Mouse (Mus musculus): ENCODE measurements around the gene Gm1604a.
"Not testable (repeated sequence)": the region's sequence is repeated elsewhere in the genome, so short reads cannot be mapped to it uniquely, and the experiment has no call there.

Gene Gm1604a

GRCm38 (mm10) chr17:7025257-7025656 is at the start of gene Gm1604a:
TSS of gene Gm1604a (plus strand) at chr17:7025568.
- peak; percentile 7 for DNase-seq

GRCm38 (mm10) chr17:6978287-6979248 is 46.8 kb upstream of the Gm1604a start, which contains the start of gene Gm49721:
TSS of gene Gm49721 (plus strand) at chr17:6978904.
- DNase-seq, result peak; percentile 34

- DNase-seq, result not testable (repeated sequence)
These were observed 46.0 kb upstream of the Gm1604a start for GRCm38 (mm10) chr17:6979380-6979779.

- not testable (repeated sequence) for DNase-seq
These were observed 45.2 kb upstream of the Gm1604a start for GRCm38 (mm10) chr17:6980144-6980543.

GRCm38 (mm10) chr17:6986118-6986517 is 39.2 kb upstream of the Gm1604a start:
- not testable (repeated sequence) for DNase-seq

- DNase-seq, result not testable (repeated sequence)
These were observed 29.9 kb upstream of the Gm1604a start for GRCm38 (mm10) chr17:6995504-6995903.

GRCm38 (mm10) chr17:6996826-6997225 is 28.5 kb upstream of the Gm1604a start:
- DNase-seq, result not testable (repeated sequence)

- not testable (repeated sequence) for DNase-seq
These were observed 27.4 kb upstream of the Gm1604a start for GRCm38 (mm10) chr17:6997778-6998490.

GRCm38 (mm10) chr17:7001790-7002585 is 23.4 kb upstream of the Gm1604a start:
- not testable (repeated sequence) for DNase-seq

GRCm38 (mm10) chr17:7003392-7003791 is 22.0 kb upstream of the Gm1604a start:
- not testable (repeated sequence) for DNase-seq

- not testable (repeated sequence) for DNase-seq
These were observed 19.7 kb upstream of the Gm1604a start for GRCm38 (mm10) chr17:7005646-7006045.

GRCm38 (mm10) chr17:7008885-7009284 is 16.5 kb upstream of the Gm1604a start:
- DNase-seq, result not testable (repeated sequence)

- DNase-seq, result not testable (repeated sequence)
These were observed 15.9 kb upstream of the Gm1604a start for GRCm38 (mm10) chr17:7009440-7009839.

GRCm38 (mm10) chr17:7009901-7010300 is 15.5 kb upstream of the Gm1604a start:
- DNase-seq, result not testable (repeated sequence)

GRCm38 (mm10) chr17:7014190-7014589 is 11.2 kb upstream of the Gm1604a start:
- DNase-seq, result not testable (repeated sequence)

GRCm38 (mm10) chr17:7025764-7026346 is 487 bp downstream of the Gm1604a start:
- DNase-seq, result not testable (repeated sequence)

GRCm38 (mm10) chr17:7030204-7030603 is 4.8 kb downstream of the Gm1604a start:
- DNase-seq, result not testable (repeated sequence)

- DNase-seq, result not testable (repeated sequence)
These were observed 5.3 kb downstream of the Gm1604a start for GRCm38 (mm10) chr17:7030622-7031174.

GRCm38 (mm10) chr17:7033192-7034166 is 8.1 kb downstream of the Gm1604a start:
- not testable (repeated sequence) for DNase-seq

- DNase-seq, result not testable (repeated sequence)
These were observed 43.7 kb downstream of the Gm1604a start for GRCm38 (mm10) chr17:7068997-7069539.

Measured in right cerebral cortex, postnatal 4 days (tissue).